Mouse (Mus musculus): ENCODE measurements around the gene Ddx54. TPM values are rescaled to one million over a fixed set of nuclear protein-coding genes. Genes with fewer than 3 reads are reported as not detected.

Gene Ddx54
- polyA plus RNA-seq, 1 experiment from 2014 or later, result 27.1 TPM

DNA sequence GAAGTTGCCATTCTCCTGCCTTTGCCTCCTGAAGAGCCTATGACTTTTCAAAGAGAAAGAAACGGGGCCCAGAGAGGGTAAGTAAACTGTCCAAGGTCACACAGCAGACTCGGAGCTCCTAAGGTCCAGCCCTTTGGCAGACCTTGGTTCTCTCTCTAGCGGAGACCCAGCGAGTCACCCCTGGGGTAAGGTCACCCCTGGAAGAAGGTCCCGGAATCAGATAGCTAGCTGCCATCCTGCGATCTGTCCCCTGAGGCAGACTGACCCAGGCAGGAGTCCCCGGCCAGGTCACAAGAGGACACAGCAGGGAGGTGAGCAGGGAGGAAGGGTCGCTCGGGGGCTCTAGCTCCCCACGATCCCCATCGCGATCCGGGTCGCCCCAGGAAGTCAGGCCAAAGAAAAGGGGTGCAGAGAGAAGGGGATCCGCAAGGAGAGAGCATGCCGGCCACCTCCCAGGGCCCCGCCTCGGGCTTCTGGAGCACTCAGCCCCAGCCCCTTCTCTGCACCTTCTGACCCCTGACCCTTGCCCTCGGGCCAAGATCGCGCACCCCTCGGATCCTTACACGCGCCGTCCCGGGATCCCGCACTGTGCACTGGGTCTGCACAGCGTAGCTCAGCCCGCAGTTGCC is 24.5 kb upstream of the Ddx54 start:
- Histone ChIP-seq H3K4me1 (ENCODE audit: control insufficient read depth, insufficient read depth, low read length) (peaks cover 18% of the 10 kb centered on the region), H3K4me3 (ENCODE audit: low read depth, low read length) (peak overlapping the region; percentile 60), H3K27me3 (ENCODE audit: control insufficient read depth, insufficient read depth, low read length) (no peaks in the 10 kb centered on the region), H3K27ac (ENCODE audit: low read length) (peak overlapping the region; percentile 6; the same call in 1 of the 2 replicates), H3K9me3 (ENCODE audit: control insufficient read depth, low read depth, low read length) (no peaks in the 10 kb centered on the region), H3K9ac (replicated peaks; ENCODE audit: low read depth, low read length) (peak overlapping the region; percentile 47), H3K4me2 (replicated peaks; ENCODE audit: low read depth, low read length) (peak overlapping the region; percentile 91), H3K36me3 (ENCODE audit: control insufficient read depth, insufficient read depth, low read length) (no peaks in the 10 kb centered on the region; the same call in 1 of the 2 replicates)
- ATAC-seq (ENCODE audit: insufficient number of reproducible peaks, insufficient read depth, low FRiP score, low read depth), result peak; percentile 0; the same call in 1 of the 2 replicates
- WGBS, result 3% methylated on average over 26 of the region's 29 CpGs

DNA sequence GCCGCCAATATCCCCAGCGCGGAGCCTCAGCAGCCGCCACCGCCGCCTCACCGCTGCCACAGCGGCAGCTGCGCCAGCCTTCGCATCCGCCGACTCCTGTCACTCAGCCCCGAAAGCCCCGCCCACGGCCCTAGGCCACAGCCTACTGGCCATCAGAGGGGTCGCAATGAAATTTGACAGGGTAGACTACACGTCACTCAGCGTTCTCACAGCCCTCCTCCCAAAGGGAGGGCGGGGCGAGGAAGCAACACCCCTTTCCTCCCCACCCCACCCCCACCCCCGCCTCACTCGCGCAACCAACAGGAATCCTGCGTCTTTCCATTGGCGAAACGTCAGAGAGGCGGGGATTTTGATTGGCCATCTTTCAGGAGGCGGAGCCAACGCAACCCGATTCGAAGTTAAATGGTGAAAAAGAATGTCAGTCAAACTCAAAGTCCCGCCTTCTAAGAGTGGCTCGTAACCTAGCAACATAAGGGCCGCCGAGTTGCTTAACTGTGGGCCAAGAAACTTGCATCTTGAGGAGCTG is 23.9 kb upstream of the Ddx54 start, which contains the start of the genes Tpcn1 and Iqcd:
Gene Tpcn1 (minus strand): TSS at position 105 of the 526 bp plus-strand sequence.
Gene Iqcd (plus strand): TSS at position 448 of the 526 bp plus-strand sequence.
- H3K27me3 ChIP-seq (ENCODE audit: control insufficient read depth, insufficient read depth, low read length), result no peaks in the 10 kb centered on the region
- H3K4me3 ChIP-seq (ENCODE audit: low read depth, low read length), result peak within 1 kb of the TSS; percentile 60
- H3K4me1 ChIP-seq (ENCODE audit: control insufficient read depth, insufficient read depth, low read length), result peaks cover 18% of the 10 kb centered on the region
- H3K36me3 ChIP-seq (ENCODE audit: control insufficient read depth, insufficient read depth, low read length), result no peaks in the 10 kb centered on the region
- peak within 1 kb of the TSS; percentile 47 for H3K9ac ChIP-seq (replicated peaks; ENCODE audit: low read depth, low read length)
- under 1% methylated on average over 35 of the region's 35 CpGs for WGBS
- ATAC-seq (ENCODE audit: insufficient number of reproducible peaks, insufficient read depth, low FRiP score, low read depth), result peak; percentile 98
- no peaks in the 10 kb centered on the region for H3K9me3 ChIP-seq (ENCODE audit: control insufficient read depth, low read depth, low read length)
- H3K4me2 ChIP-seq (replicated peaks; ENCODE audit: low read depth, low read length), result peak within 1 kb of the TSS; percentile 91
- peak within 1 kb of the TSS; percentile 55; the same call in 1 of the 2 replicates for H3K27ac ChIP-seq (ENCODE audit: low read length)

DNA sequence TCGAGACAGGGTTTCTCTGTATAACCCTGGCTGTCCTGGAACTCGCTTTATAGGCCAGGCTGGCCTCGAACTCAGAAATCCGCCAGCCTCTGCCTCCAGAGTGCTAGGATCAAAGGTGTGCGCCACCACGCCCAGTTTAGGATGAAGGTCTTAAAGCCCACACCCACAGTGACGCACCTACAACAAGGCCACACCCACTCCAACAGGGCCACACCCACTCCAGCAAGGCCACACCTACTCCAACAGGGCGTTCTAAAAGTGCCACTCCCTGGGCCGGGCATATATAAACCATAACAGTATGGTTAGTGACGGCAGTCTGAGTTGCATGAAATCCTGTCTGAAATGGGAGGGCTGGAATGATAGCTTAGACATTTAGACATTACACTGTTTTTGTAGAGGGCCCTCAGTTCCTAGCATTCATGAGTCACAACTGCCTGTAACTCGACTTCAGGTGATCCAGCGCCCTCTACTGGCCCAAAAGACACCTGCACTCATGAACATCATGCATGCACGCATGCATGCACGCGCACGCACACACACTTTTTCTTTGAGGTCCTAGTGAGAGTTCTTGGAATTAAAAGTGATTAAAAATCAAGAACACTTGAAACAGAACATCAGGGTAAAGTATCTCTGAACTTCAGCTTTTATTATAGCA is 22.1 kb upstream of the Ddx54 start:
- no peak overlapping the region for H3K27ac ChIP-seq (ENCODE audit: low read length)
- WGBS, result 73% methylated on average over 16 of the region's 16 CpGs

DNA sequence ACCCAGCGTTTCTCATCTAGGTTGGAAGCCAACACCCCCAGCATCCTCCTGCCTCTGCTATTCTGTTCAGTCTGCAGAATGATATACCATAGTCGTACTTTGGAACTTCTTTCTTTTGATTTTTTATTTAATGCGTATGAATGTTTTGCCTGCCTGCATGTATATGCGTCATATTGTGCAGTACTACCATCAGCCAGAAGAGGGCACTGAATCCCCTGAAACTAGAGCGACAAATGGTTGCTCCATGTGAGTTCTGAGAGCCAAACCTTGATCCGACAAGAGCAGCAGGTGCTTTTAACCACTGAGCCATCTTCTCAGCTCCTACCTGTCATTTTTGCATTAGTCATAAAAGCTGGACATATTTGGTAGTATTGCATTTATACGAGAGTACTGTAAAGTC is 20.4 kb upstream of the Ddx54 start:
- no peak overlapping the region for H3K4me3 ChIP-seq (ENCODE audit: low read depth, low read length)
- ATAC-seq (ENCODE audit: insufficient number of reproducible peaks, insufficient read depth, low FRiP score, low read depth), result no peak
- WGBS, result 67% methylated on average over 7 of the region's 7 CpGs

More for the DNA sequence above, 22.1 kb upstream of the Ddx54 start:
- no peaks in the 10 kb centered on the region for H3K27me3 ChIP-seq (ENCODE audit: control insufficient read depth, insufficient read depth, low read length)
- no peak for ATAC-seq (ENCODE audit: insufficient number of reproducible peaks, insufficient read depth, low FRiP score, low read depth)
- H3K4me2 ChIP-seq (replicated peaks; ENCODE audit: low read depth, low read length), result no peak overlapping the region
- H3K4me3 ChIP-seq (ENCODE audit: low read depth, low read length), result no peak overlapping the region
- peaks cover 18% of the 10 kb centered on the region for H3K4me1 ChIP-seq (ENCODE audit: control insufficient read depth, insufficient read depth, low read length)
- no peak overlapping the region for H3K9ac ChIP-seq (replicated peaks; ENCODE audit: low read depth, low read length)
- no peaks in the 10 kb centered on the region for H3K36me3 ChIP-seq (ENCODE audit: control insufficient read depth, insufficient read depth, low read length)
- H3K9me3 ChIP-seq (ENCODE audit: control insufficient read depth, low read depth, low read length), result no peaks in the 10 kb centered on the region

DNA sequence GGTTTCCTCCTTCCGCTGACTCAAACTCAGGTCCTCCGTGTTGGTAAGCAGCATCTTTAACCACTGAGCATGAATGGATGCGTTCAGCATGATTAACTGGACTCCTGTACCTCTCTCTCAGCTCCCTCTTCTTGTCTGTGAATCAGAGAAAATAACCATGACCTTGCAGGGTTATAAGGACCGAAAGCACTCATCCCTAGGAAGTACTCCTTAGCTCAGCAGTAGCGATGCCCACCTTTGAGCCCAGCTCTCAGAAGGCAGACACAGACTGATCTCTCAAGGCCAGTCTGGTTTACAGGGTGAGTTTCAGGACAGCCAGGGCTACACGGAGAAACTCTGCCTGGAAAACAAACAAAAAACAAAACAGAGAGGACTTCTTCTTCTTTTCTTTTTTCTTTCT is 18.1 kb upstream of the Ddx54 start:
- Histone ChIP-seq H3K4me3 (ENCODE audit: low read depth, low read length) (no peak overlapping the region), H3K27ac (ENCODE audit: low read length) (no peak overlapping the region), H3K36me3 (ENCODE audit: control insufficient read depth, insufficient read depth, low read length) (no peaks in the 10 kb centered on the region), H3K27me3 (ENCODE audit: control insufficient read depth, insufficient read depth, low read length) (no peaks in the 10 kb centered on the region), H3K4me2 (replicated peaks; ENCODE audit: low read depth, low read length) (no peak overlapping the region), H3K9me3 (ENCODE audit: control insufficient read depth, low read depth, low read length) (no peaks in the 10 kb centered on the region), H3K4me1 (ENCODE audit: control insufficient read depth, insufficient read depth, low read length) (no peaks in the 10 kb centered on the region), H3K9ac (replicated peaks; ENCODE audit: low read depth, low read length) (no peak overlapping the region)
- ATAC-seq (ENCODE audit: insufficient number of reproducible peaks, insufficient read depth, low FRiP score, low read depth), result no peak
- WGBS, result 86% methylated on average over 6 of the region's 6 CpGs

More for the DNA sequence above, 20.4 kb upstream of the Ddx54 start:
- Histone ChIP-seq H3K27me3 (ENCODE audit: control insufficient read depth, insufficient read depth, low read length) (no peaks in the 10 kb centered on the region), H3K9me3 (ENCODE audit: control insufficient read depth, low read depth, low read length) (no peaks in the 10 kb centered on the region), H3K4me1 (ENCODE audit: control insufficient read depth, insufficient read depth, low read length) (peaks cover 9% of the 10 kb centered on the region; the same call in 1 of the 2 replicates), H3K4me2 (replicated peaks; ENCODE audit: low read depth, low read length) (no peak overlapping the region), H3K9ac (replicated peaks; ENCODE audit: low read depth, low read length) (no peak overlapping the region), H3K36me3 (ENCODE audit: control insufficient read depth, insufficient read depth, low read length) (no peaks in the 10 kb centered on the region), H3K27ac (ENCODE audit: low read length) (no peak overlapping the region)

DNA sequence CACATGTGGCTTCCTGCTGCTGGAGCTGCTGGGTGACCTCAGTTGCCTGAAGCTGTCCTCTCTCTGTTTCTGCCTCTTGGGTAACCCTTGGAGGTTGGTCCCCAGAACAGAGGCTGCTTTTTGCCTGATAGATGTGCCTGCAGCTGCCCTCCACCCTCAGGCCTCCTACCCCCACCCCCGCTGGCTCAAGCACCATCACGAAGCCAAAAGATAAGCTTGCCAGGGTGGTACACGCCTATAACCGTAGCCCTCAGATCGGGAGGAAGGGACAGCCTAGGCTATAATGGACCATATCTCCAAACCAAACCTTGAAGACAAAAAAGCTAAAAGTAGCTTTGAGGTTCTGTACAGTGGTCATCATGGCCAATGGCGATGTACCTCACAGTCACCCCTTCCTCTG is 12.9 kb upstream of the Ddx54 start:
- no peak for ATAC-seq (ENCODE audit: insufficient number of reproducible peaks, insufficient read depth, low FRiP score, low read depth)
- 83% methylated on average over 6 of the region's 6 CpGs for WGBS

DNA sequence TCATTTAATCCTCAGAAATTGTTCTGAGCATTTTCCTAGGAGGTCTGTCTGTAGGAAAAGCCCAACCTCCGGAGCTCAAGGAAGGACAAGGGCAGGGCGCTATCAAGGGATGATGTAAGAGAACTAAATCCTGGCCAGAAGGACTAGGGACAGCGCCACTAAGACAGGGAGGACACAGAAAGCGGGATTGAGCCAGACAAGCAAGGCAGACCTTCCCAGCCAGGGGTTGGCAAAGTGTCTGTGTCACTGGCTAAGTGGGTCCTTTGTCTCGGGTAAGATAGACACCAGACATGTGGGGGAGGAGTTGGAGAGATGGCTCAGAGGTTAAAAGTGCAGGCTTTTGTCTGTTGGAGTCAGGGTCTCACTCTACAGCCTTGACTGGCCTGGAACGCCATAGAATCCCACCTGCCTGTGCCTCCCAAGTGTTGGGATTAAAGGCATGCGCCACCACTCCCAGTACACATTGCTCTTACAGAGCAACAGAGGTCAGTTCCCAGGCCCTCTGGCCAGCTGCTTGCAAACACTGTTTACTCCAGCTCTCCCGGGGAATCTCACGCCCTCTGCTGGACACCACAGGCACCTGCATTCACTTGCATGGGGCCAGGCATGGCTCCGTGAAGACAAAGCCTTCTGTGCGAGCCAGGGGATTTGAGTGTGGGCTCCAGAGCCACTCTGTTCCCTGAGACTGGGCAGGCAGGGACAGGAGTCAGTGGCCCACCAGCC is 11.4 kb upstream of the Ddx54 start:
- H3K9me3 ChIP-seq (ENCODE audit: control insufficient read depth, low read depth, low read length), result no peaks in the 10 kb centered on the region
- no peaks in the 10 kb centered on the region; the same call in 1 of the 2 replicates for H3K4me1 ChIP-seq (ENCODE audit: control insufficient read depth, insufficient read depth, low read length)
- no peaks in the 10 kb centered on the region for H3K27me3 ChIP-seq (ENCODE audit: control insufficient read depth, insufficient read depth, low read length)
- no peaks in the 10 kb centered on the region for H3K36me3 ChIP-seq (ENCODE audit: control insufficient read depth, insufficient read depth, low read length)
- H3K4me3 ChIP-seq (ENCODE audit: low read depth, low read length), result no peak overlapping the region
- no peak overlapping the region for H3K9ac ChIP-seq (replicated peaks; ENCODE audit: low read depth, low read length)
- no peak overlapping the region for H3K27ac ChIP-seq (ENCODE audit: low read length)
- 57% methylated on average over 11 of the region's 11 CpGs for WGBS
- no peak for ATAC-seq (ENCODE audit: insufficient number of reproducible peaks, insufficient read depth, low FRiP score, low read depth)
- H3K4me2 ChIP-seq (replicated peaks; ENCODE audit: low read depth, low read length), result no peak overlapping the region

More for the DNA sequence above, 12.9 kb upstream of the Ddx54 start:
- H3K27ac ChIP-seq (ENCODE audit: low read length), result no peak overlapping the region
- H3K4me1 ChIP-seq (ENCODE audit: control insufficient read depth, insufficient read depth, low read length), result no peaks in the 10 kb centered on the region
- H3K4me3 ChIP-seq (ENCODE audit: low read depth, low read length), result no peak overlapping the region
- H3K4me2 ChIP-seq (replicated peaks; ENCODE audit: low read depth, low read length), result no peak overlapping the region
- H3K27me3 ChIP-seq (ENCODE audit: control insufficient read depth, insufficient read depth, low read length), result no peaks in the 10 kb centered on the region
- H3K36me3 ChIP-seq (ENCODE audit: control insufficient read depth, insufficient read depth, low read length), result no peaks in the 10 kb centered on the region
- no peaks in the 10 kb centered on the region for H3K9me3 ChIP-seq (ENCODE audit: control insufficient read depth, low read depth, low read length)
- H3K9ac ChIP-seq (replicated peaks; ENCODE audit: low read depth, low read length), result no peak overlapping the region

DNA sequence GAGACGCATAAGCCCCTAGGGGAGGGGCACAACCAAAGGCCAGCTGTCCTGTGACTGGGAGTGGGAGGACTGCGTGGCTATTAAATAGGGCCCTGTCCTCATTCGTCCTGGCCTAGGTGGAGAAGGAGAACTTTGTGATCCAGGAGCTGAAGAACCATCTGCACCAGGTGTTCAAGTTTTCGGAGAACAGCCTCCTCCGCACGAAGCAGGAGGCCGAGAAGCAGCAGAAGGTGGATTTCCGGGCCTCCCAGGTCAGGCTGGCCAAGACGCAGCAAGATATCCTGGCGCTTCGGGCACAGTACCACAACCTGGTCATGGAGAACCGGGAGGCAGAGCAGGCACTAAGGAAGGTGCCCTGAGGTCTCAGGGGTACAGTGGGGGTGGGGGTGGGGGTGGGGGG is 10.3 kb upstream of the Ddx54 start:
- no peak overlapping the region for H3K4me2 ChIP-seq (replicated peaks; ENCODE audit: low read depth, low read length)
- H3K27me3 ChIP-seq (ENCODE audit: control insufficient read depth, insufficient read depth, low read length), result no peaks in the 10 kb centered on the region
- no peaks in the 10 kb centered on the region; the same call in 1 of the 2 replicates for H3K4me1 ChIP-seq (ENCODE audit: control insufficient read depth, insufficient read depth, low read length)
- ATAC-seq (ENCODE audit: insufficient number of reproducible peaks, insufficient read depth, low FRiP score, low read depth), result no peak
- no peaks in the 10 kb centered on the region for H3K36me3 ChIP-seq (ENCODE audit: control insufficient read depth, insufficient read depth, low read length)
- H3K4me3 ChIP-seq (ENCODE audit: low read depth, low read length), result no peak overlapping the region
- H3K27ac ChIP-seq (ENCODE audit: low read length), result no peak overlapping the region
- WGBS, result 89% methylated on average over 12 of the region's 12 CpGs
- no peak overlapping the region for H3K9ac ChIP-seq (replicated peaks; ENCODE audit: low read depth, low read length)
- no peaks in the 10 kb centered on the region for H3K9me3 ChIP-seq (ENCODE audit: control insufficient read depth, low read depth, low read length)

Measured in stomach, embryonic 14.5 days (tissue).